Mouse (Mus musculus) cerebellum, postnatal 36 days (tissue): Measurements from ENCODE around the gene Sdccag8.
A peak's percentile ranks its signal among the peaks of the same experiment; 100 is the strongest.

Source experiments
- DNase-seq, 2 experiments: peaks; one replicate each; pipeline ENCODE4 v3.0.0; 2021 to 2022; ENCODE audit warnings: mixed read lengths in 2 of 2

Sdccag8 gene

GRCm38 (mm10) chr1:177013776-177014175, 199.3 kb downstream of the Sdccag8 start:
- peak; percentile 32 to 53 for DNase-seq

GRCm38 (mm10) chr1:177014346-177014745, 199.9 kb downstream of the Sdccag8 start:
- DNase-seq: no peak

GRCm38 (mm10) chr1:177014921-177015439, 200.5 kb downstream of the Sdccag8 start:
- no peak for DNase-seq

GRCm38 (mm10) chr1:177015917-177016316, 201.5 kb downstream of the Sdccag8 start:
- DNase-seq: no peak

GRCm38 (mm10) chr1:177016729-177017128, 202.3 kb downstream of the Sdccag8 start:
- no peak for DNase-seq

- no peak for DNase-seq
Measured at GRCm38 (mm10) chr1:177018750-177019149, 204.3 kb downstream of the Sdccag8 start.

GRCm38 (mm10) chr1:177019668-177020067, 205.2 kb downstream of the Sdccag8 start:
- DNase-seq: no peak

- DNase-seq: no peak
Measured at GRCm38 (mm10) chr1:177022751-177023150, 208.3 kb downstream of the Sdccag8 start.

GRCm38 (mm10) chr1:177027706-177028105, 213.2 kb downstream of the Sdccag8 start:
- DNase-seq: no peak

GRCm38 (mm10) chr1:177029032-177029431, 214.6 kb downstream of the Sdccag8 start:
- DNase-seq: no peak

GRCm38 (mm10) chr1:177030669-177031068, 216.2 kb downstream of the Sdccag8 start:
- DNase-seq: no peak

GRCm38 (mm10) chr1:177031196-177031595, 216.7 kb downstream of the Sdccag8 start:
- DNase-seq: no peak

GRCm38 (mm10) chr1:177032233-177032632, 217.8 kb downstream of the Sdccag8 start:
- no peak for DNase-seq

- peak; percentile 68 to 71 for DNase-seq
Measured at GRCm38 (mm10) chr1:177035460-177035859, 221.0 kb downstream of the Sdccag8 start.

GRCm38 (mm10) chr1:177038383-177038782, 223.9 kb downstream of the Sdccag8 start:
- DNase-seq: no peak

- no peak for DNase-seq
Measured at GRCm38 (mm10) chr1:177039093-177039674, 224.7 kb downstream of the Sdccag8 start.

GRCm38 (mm10) chr1:177040058-177040457, 225.6 kb downstream of the Sdccag8 start:
- no peak for DNase-seq

GRCm38 (mm10) chr1:177045885-177046284, 231.4 kb downstream of the Sdccag8 start:
- DNase-seq: no peak

- DNase-seq: no peak
Measured at GRCm38 (mm10) chr1:177046963-177047362, 232.5 kb downstream of the Sdccag8 start.

- no peak for DNase-seq
Measured at GRCm38 (mm10) chr1:177048773-177049172, 234.3 kb downstream of the Sdccag8 start.

GRCm38 (mm10) chr1:177051366-177051963, 237.0 kb downstream of the Sdccag8 start:
- DNase-seq: no peak

GRCm38 (mm10) chr1:177054891-177055290, 240.4 kb downstream of the Sdccag8 start:
- no peak for DNase-seq

- DNase-seq: no peak
Measured at GRCm38 (mm10) chr1:177061761-177062160, 247.3 kb downstream of the Sdccag8 start.

- no peak for DNase-seq
Measured at GRCm38 (mm10) chr1:177065732-177066131, 251.3 kb downstream of the Sdccag8 start.
